Mouse (Mus musculus): ENCODE results near the gene Me3.

The Me3 gene

GRCm38 (mm10) chr7:89837841-89838240 lies 205.6 kb downstream of the Me3 start:
- DNase-seq, result no peak

- no peak for DNase-seq
These were observed 207.5 kb downstream of the Me3 start for GRCm38 (mm10) chr7:89839721-89840120.

GRCm38 (mm10) chr7:89841670-89842403 lies 209.6 kb downstream of the Me3 start:
- peak; percentile 66 for DNase-seq

GRCm38 (mm10) chr7:89842404-89842715 lies 210.2 kb downstream of the Me3 start:
- no peak for DNase-seq

- no peak for DNase-seq
These were observed 210.9 kb downstream of the Me3 start for GRCm38 (mm10) chr7:89843121-89843520.

- DNase-seq, result no peak
These were observed 211.3 kb downstream of the Me3 start for GRCm38 (mm10) chr7:89843533-89843932.

GRCm38 (mm10) chr7:89845669-89846068 lies 213.5 kb downstream of the Me3 start:
- no peak for DNase-seq

- no peak for DNase-seq
These were observed 218.3 kb downstream of the Me3 start for GRCm38 (mm10) chr7:89850510-89850909.

- no peak for DNase-seq
These were observed 220.2 kb downstream of the Me3 start for GRCm38 (mm10) chr7:89852158-89853095.

GRCm38 (mm10) chr7:89853131-89853530 lies 220.9 kb downstream of the Me3 start:
- no peak for DNase-seq

- no peak for DNase-seq
These were observed 223.0 kb downstream of the Me3 start for GRCm38 (mm10) chr7:89855196-89855595.

GRCm38 (mm10) chr7:89856440-89857217 lies 224.4 kb downstream of the Me3 start:
- DNase-seq, result no peak

GRCm38 (mm10) chr7:89864769-89865168 lies 232.6 kb downstream of the Me3 start:
- no peak for DNase-seq

GRCm38 (mm10) chr7:89867221-89867620 lies 235.0 kb downstream of the Me3 start:
- DNase-seq, result no peak

- DNase-seq, result no peak
These were observed 247.5 kb downstream of the Me3 start for GRCm38 (mm10) chr7:89879686-89880085.

GRCm38 (mm10) chr7:89884551-89884950 lies 252.4 kb downstream of the Me3 start:
- no peak for DNase-seq

- DNase-seq, result no peak
These were observed 259.2 kb downstream of the Me3 start for GRCm38 (mm10) chr7:89891412-89891811.

GRCm38 (mm10) chr7:89891856-89892255 lies 259.7 kb downstream of the Me3 start:
- no peak for DNase-seq

- DNase-seq, result no peak
These were observed 270.8 kb downstream of the Me3 start for GRCm38 (mm10) chr7:89903007-89903406.

GRCm38 (mm10) chr7:89903442-89904343 lies 271.5 kb downstream of the Me3 start, which contains the start of gene Ccdc81:
TSS of gene Ccdc81 (minus strand) at chr7:89903629.
- no peak for DNase-seq
